Mouse (Mus musculus): ENCODE data around the gene Celsr1.
A peak's percentile ranks its signal among the peaks of the same experiment; 100 is the strongest.

Gene Celsr1

GRCm38 (mm10) chr15:86033191-86033841 is at the start of gene Celsr1:
Celsr1 (minus strand) TSS chr15:86033777.
- no peak for DNase-seq (ENCODE audit: extremely low read depth, insufficient read length, low spot score)

- peak; percentile 52 for DNase-seq (ENCODE audit: extremely low read depth, insufficient read length, low spot score)
These were observed 49.7 kb upstream of the Celsr1 start for GRCm38 (mm10) chr15:86083261-86083741.

GRCm38 (mm10) chr15:86082551-86082961 is 49.0 kb upstream of the Celsr1 start:
- no peak for DNase-seq (ENCODE audit: extremely low read depth, insufficient read length, low spot score)

GRCm38 (mm10) chr15:86081654-86082053 is 48.1 kb upstream of the Celsr1 start:
- DNase-seq (ENCODE audit: extremely low read depth, insufficient read length, low spot score), result no peak

- DNase-seq (ENCODE audit: extremely low read depth, insufficient read length, low spot score), result no peak
These were observed 46.8 kb upstream of the Celsr1 start for GRCm38 (mm10) chr15:86080408-86080807.

- peak; percentile 77 for DNase-seq (ENCODE audit: extremely low read depth, insufficient read length, low spot score)
These were observed 46.3 kb upstream of the Celsr1 start for GRCm38 (mm10) chr15:86079876-86080275.

GRCm38 (mm10) chr15:86079467-86079866 is 45.9 kb upstream of the Celsr1 start:
- no peak for DNase-seq (ENCODE audit: extremely low read depth, insufficient read length, low spot score)

- no peak for DNase-seq (ENCODE audit: extremely low read depth, insufficient read length, low spot score)
These were observed 45.1 kb upstream of the Celsr1 start for GRCm38 (mm10) chr15:86078481-86079216.

- DNase-seq (ENCODE audit: extremely low read depth, insufficient read length, low spot score), result no peak
These were observed 44.4 kb upstream of the Celsr1 start for GRCm38 (mm10) chr15:86077934-86078333.

GRCm38 (mm10) chr15:86076378-86076777 is 42.8 kb upstream of the Celsr1 start:
- no peak for DNase-seq (ENCODE audit: extremely low read depth, insufficient read length, low spot score)

GRCm38 (mm10) chr15:86076048-86076315 is 42.4 kb upstream of the Celsr1 start:
- no peak for DNase-seq (ENCODE audit: extremely low read depth, insufficient read length, low spot score)

- no peak for DNase-seq (ENCODE audit: extremely low read depth, insufficient read length, low spot score)
These were observed 41.9 kb upstream of the Celsr1 start for GRCm38 (mm10) chr15:86075305-86076047.

- DNase-seq (ENCODE audit: extremely low read depth, insufficient read length, low spot score), result no peak
These were observed 40.8 kb upstream of the Celsr1 start for GRCm38 (mm10) chr15:86074171-86074937.

GRCm38 (mm10) chr15:86071166-86071565 is 37.6 kb upstream of the Celsr1 start:
- no peak for DNase-seq (ENCODE audit: extremely low read depth, insufficient read length, low spot score)

GRCm38 (mm10) chr15:86070368-86070767 is 36.8 kb upstream of the Celsr1 start:
- DNase-seq (ENCODE audit: extremely low read depth, insufficient read length, low spot score), result no peak

GRCm38 (mm10) chr15:86069011-86069791 is 35.6 kb upstream of the Celsr1 start:
- no peak for DNase-seq (ENCODE audit: extremely low read depth, insufficient read length, low spot score)

- no peak for DNase-seq (ENCODE audit: extremely low read depth, insufficient read length, low spot score)
These were observed 34.4 kb upstream of the Celsr1 start for GRCm38 (mm10) chr15:86067941-86068495.

- peak; percentile 84 for DNase-seq (ENCODE audit: extremely low read depth, insufficient read length, low spot score)
These were observed 34.0 kb upstream of the Celsr1 start for GRCm38 (mm10) chr15:86067581-86067910.

GRCm38 (mm10) chr15:86066836-86067580 is 33.4 kb upstream of the Celsr1 start:
- DNase-seq (ENCODE audit: extremely low read depth, insufficient read length, low spot score), result peak; percentile 82
